Mouse (Mus musculus): ENCODE results near the gene Snx18.

DNA sequence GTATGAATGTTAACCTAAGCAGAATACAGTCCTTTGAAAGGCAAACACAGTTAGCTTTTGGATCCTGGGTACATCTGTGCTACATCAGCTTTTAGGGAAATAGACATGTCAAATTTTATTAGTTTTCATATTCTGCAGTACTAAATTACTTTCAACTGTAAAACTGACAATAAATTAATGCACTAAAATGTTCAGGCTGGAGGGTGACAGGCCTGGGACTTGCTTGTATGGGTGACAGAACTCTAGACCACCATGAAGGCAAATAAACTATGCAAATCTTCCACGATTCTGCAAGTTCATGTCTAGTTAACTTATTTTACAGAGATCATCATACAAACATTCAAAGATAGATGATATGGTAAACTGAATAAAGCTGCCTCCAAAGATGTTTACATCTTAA, 36.3 kb downstream of the Snx18 start:
- TF ChIP-seq POLR2A (IDR thresholded peaks at IDR 0.05; ENCODE audit: borderline replicate concordance, extremely low read depth, insufficient read depth, insufficient read length, poor library complexity, severe bottlenecking) (no peak), CTCF (IDR thresholded peaks at IDR 0.05; ENCODE audit: borderline replicate concordance, extremely low read depth, insufficient read depth, insufficient read length) (no peak)
